Comparison of ENCODE assay signal across 8 mouse cellular contexts in genomic region chr2:156719549-156720312, GRCm38 (mm10). TPM values are rescaled to one million over a fixed set of nuclear protein-coding genes. Genes with fewer than 3 reads are reported as not detected.
A peak's percentile ranks its signal among the peaks of the same experiment; 100 is the strongest.
DNase-seq lines count a peak whose midpoint lies in the region; ATAC-seq and TF ChIP-seq lines count a peak whose summit lies in the region.

No protein-coding gene starts in this region.

- H3K4me1 ChIP-seq in heart, embryonic 10.5 days = peaks cover 64% of the 10 kb centered on the region
- peaks cover 8 to 46% of the 10 kb centered on the region in 2 experiments for H3K4me1 ChIP-seq in CH12.LX (ENCODE audit: control insufficient read depth in 1 of 2, insufficient read depth in 2 of 2)
- H3K4me1 ChIP-seq in forebrain, embryonic 14.5 days (ENCODE audit: control insufficient read depth, insufficient read depth, low read length) = peaks cover 36% of the 10 kb centered on the region
- peaks cover 51% of the 10 kb centered on the region for H3K4me1 ChIP-seq in liver, embryonic 15.5 days (replicated peaks)

- dilution Hi-C loops in CH12.LX (cut with MboI; ENCODE audit: extremely low pct_ligation_motif_present, extremely low pct_unique_long_range_greater_than_20kb, low sequenced_read_pairs) = no loop called here

- TF ChIP-seq POLR2A in CH12.LX (IDR thresholded peaks at IDR 0.05; ENCODE audit: low read depth, low read length) = no peak

- no peak for TF ChIP-seq RAD21 in CH12.LX (IDR thresholded peaks at IDR 0.05; ENCODE audit: low read depth, low read length)

- intact Hi-C loops in heart, postnatal 25 days (cut with DNase I) = loop anchor here (5.0 kb wide), 1 partner anchor 143 kb away; the partner anchor contains the start of gene Rab5if

- H3K9me3 ChIP-seq in heart, embryonic 10.5 days = no peaks in the 10 kb centered on the region
- no peaks in the 10 kb centered on the region for H3K9me3 ChIP-seq in CH12.LX (replicated peaks; ENCODE audit: low read length)
- H3K9me3 ChIP-seq in forebrain, embryonic 14.5 days (replicated peaks; ENCODE audit: control insufficient read depth, low read length) = no peaks in the 10 kb centered on the region
- no peaks in the 10 kb centered on the region for H3K9me3 ChIP-seq in liver, embryonic 15.5 days (replicated peaks)

- peak overlapping the region; percentile 46; the same call in 1 of the 2 replicates for H3K9ac ChIP-seq in CH12.LX (ENCODE audit: insufficient read depth, low read depth)
- H3K9ac ChIP-seq in forebrain, embryonic 14.5 days (ENCODE audit: low read length) = peak overlapping the region; percentile 99
- H3K9ac ChIP-seq in liver, embryonic 15.5 days = peak overlapping the region; percentile 93

- no peak for TF ChIP-seq CTCF in CH12.LX (conservative IDR thresholded peaks at IDR 0.05 in 1 of 2, IDR thresholded peaks at IDR 0.05 in 1 of 2; ENCODE audit: low read depth in 2 of 2, low read length in 2 of 2)

- no peaks in the 10 kb centered on the region for H3K79me2 ChIP-seq in CH12.LX (replicated peaks; ENCODE audit: control insufficient read depth, extremely low read depth, insufficient read depth, poor library complexity, severe bottlenecking)

- ATAC-seq in forebrain, embryonic 14.5 days = no peak
- ATAC-seq in liver, embryonic 15.5 days (ENCODE audit: insufficient read depth) = no peak

- peak overlapping the region; percentile 63 for H3K4me2 ChIP-seq in CH12.LX (ENCODE audit: insufficient read depth, low read depth, poor library complexity, severe bottlenecking)
- H3K4me2 ChIP-seq in forebrain, embryonic 14.5 days (ENCODE audit: low read length) = peak overlapping the region; percentile 81
- H3K4me2 ChIP-seq in liver, embryonic 15.5 days = peak overlapping the region; percentile 99

- peak overlapping the region; percentile 90 for H3K4me3 ChIP-seq in heart, embryonic 10.5 days
- peak overlapping the region; percentile 66 to 94 (median 85) for H3K4me3 ChIP-seq in CH12.LX (replicated peaks in 1 of 3; ENCODE audit: low read depth in 2 of 3, low read length in 2 of 3, poor library complexity in 1 of 3)
- H3K4me3 ChIP-seq in forebrain, embryonic 14.5 days (ENCODE audit: low read depth, low read length) = peak overlapping the region; percentile 97
- peak overlapping the region; percentile 86 for H3K4me3 ChIP-seq in liver, embryonic 15.5 days (replicated peaks)

- peak; percentile 72 for TF ChIP-seq EP300 in CH12.LX (IDR thresholded peaks at IDR 0.05; ENCODE audit: low read length)

- H3K27me3 ChIP-seq in heart, embryonic 10.5 days (ENCODE audit: insufficient read depth, poor library complexity, severe bottlenecking) = no peaks in the 10 kb centered on the region
- H3K27me3 ChIP-seq in CH12.LX (replicated peaks) = no peaks in the 10 kb centered on the region
- no peaks in the 10 kb centered on the region for H3K27me3 ChIP-seq in forebrain, embryonic 14.5 days (replicated peaks; ENCODE audit: control insufficient read depth, insufficient read depth, low read length)
- peaks cover 19% of the 10 kb centered on the region for H3K27me3 ChIP-seq in liver, embryonic 15.5 days

- H3K27ac ChIP-seq in heart, embryonic 10.5 days = peak overlapping the region; percentile 98
- peak overlapping the region; percentile 69; the same call in 1 of the 2 replicates for H3K27ac ChIP-seq in CH12.LX (ENCODE audit: insufficient read depth, low read depth)
- H3K27ac ChIP-seq in forebrain, embryonic 14.5 days (ENCODE audit: low read depth, low read length) = peak overlapping the region; percentile 91; the same call in 1 of the 2 replicates
- peak overlapping the region; percentile 85 for H3K27ac ChIP-seq in liver, embryonic 15.5 days (replicated peaks)

- in situ Hi-C loops in CH12.LX (cut with MboI; ENCODE audit: low pct_ligation_motif_present, low pct_unique_long_range_greater_than_20kb, low sequenced_read_pairs) = loop anchor here (5.0 kb wide), 1 partner anchor 38 kb away; no protein-coding TSS in a partner anchor

- H3K36me3 ChIP-seq in heart, embryonic 10.5 days = 0 out of 2 replicates have a peak, but pooled peaks cover 7% of the 10 kb centered on the region
- peaks cover 0 to 29% of the 10 kb centered on the region in 2 experiments for H3K36me3 ChIP-seq in CH12.LX (replicated peaks in 1 of 2; ENCODE audit: control insufficient read depth in 1 of 2, insufficient read depth in 1 of 2, low read length in 1 of 2)
- no peaks in the 10 kb centered on the region for H3K36me3 ChIP-seq in forebrain, embryonic 14.5 days (ENCODE audit: control insufficient read depth, insufficient read depth, low read length)
- no peaks in the 10 kb centered on the region for H3K36me3 ChIP-seq in liver, embryonic 15.5 days (replicated peaks)

- WGBS in heart, embryonic 10.5 days = 84% methylated on average over 8 of the region's 8 CpGs
- WGBS in forebrain, embryonic 14.5 days = 85% methylated on average over 8 of the region's 8 CpGs
- WGBS in liver, embryonic 15.5 days (ENCODE audit: insufficient replicate concordance) = 74% methylated on average over 8 of the region's 8 CpGs

- no peak for DNase-seq in heart, embryonic 10.5 days (ENCODE audit: low spot score)
- DNase-seq in heart, postnatal 25 days (ENCODE audit: low spot score) = no peak
- DNase-seq in CH12.LX (ENCODE audit: extremely low read depth) = peak; percentile 74
- no peak for DNase-seq in forebrain, embryonic 14.5 days (ENCODE audit: low spot score)
- no peak for DNase-seq in right cerebral cortex, postnatal 14 days
- no peak for DNase-seq in adrenal gland, adult 2 months
- DNase-seq in embryo, embryonic 11 days = no peak

TF ChIP-seq in CH12.LX, 34 proteins besides CTCF, POLR2A, EP300 and RAD21 (continues in another document):
- TF ChIP-seq BHLHE40 (IDR thresholded peaks at IDR 0.05; ENCODE audit: low read depth, low read length) = peak; percentile 73
- TF ChIP-seq GABPA (IDR thresholded peaks at IDR 0.05; ENCODE audit: insufficient replicate concordance, low read depth, low read length) = no peak
- TF ChIP-seq SMC3 (IDR thresholded peaks at IDR 0.05; ENCODE audit: low read depth, low read length) = no peak
- no peak for TF ChIP-seq JUND (conservative IDR thresholded peaks at IDR 0.05; ENCODE audit: low read depth, low read length)
- TF ChIP-seq MEF2A (IDR thresholded peaks at IDR 0.05; ENCODE audit: borderline replicate concordance, low read depth, low read length) = peak; percentile 30; the same call in 1 of the 2 replicates
- peak; percentile 72 for TF ChIP-seq IRF4 (IDR thresholded peaks at IDR 0.05; ENCODE audit: low read depth, low read length)
- TF ChIP-seq TCF12 (IDR thresholded peaks at IDR 0.05; ENCODE audit: low read depth, low read length) = peak; percentile 57; the same call in 1 of the 2 replicates
- no peak for TF ChIP-seq USF1 (IDR thresholded peaks at IDR 0.05; ENCODE audit: low read depth, low read length)
- no peak for TF ChIP-seq RCOR1 (conservative IDR thresholded peaks at IDR 0.05; ENCODE audit: low read depth, low read length)
- peak; percentile 32; the same call in 1 of the 2 replicates for TF ChIP-seq MAX (IDR thresholded peaks at IDR 0.05; ENCODE audit: low read length)
- no peak for TF ChIP-seq UBTF (IDR thresholded peaks at IDR 0.05; ENCODE audit: low read depth, low read length)
- TF ChIP-seq USF2 (conservative IDR thresholded peaks at IDR 0.05; ENCODE audit: low read depth, low read length) = no peak
- TF ChIP-seq NELFE (IDR thresholded peaks at IDR 0.05; ENCODE audit: low read depth, low read length) = no peak
- TF ChIP-seq MXI1 (IDR thresholded peaks at IDR 0.05; ENCODE audit: low read depth, low read length) = 0 out of 2 replicates have a peak, but pooled peaks have one; percentile 67
- TF ChIP-seq ZC3H11A (IDR thresholded peaks at IDR 0.05; ENCODE audit: low read depth, low read length) = no peak
- TF ChIP-seq POLR2AphosphoS2 (IDR thresholded peaks at IDR 0.05; ENCODE audit: low read depth, low read length) = no peak
- no peak for TF ChIP-seq CHD2 (IDR thresholded peaks at IDR 0.05; ENCODE audit: low read length)
- TF ChIP-seq JUN (IDR thresholded peaks at IDR 0.05; ENCODE audit: insufficient read depth, low read depth, low read length) = peak; percentile 26; the same call in 1 of the 2 replicates
- TF ChIP-seq ETS1 (conservative IDR thresholded peaks at IDR 0.05; ENCODE audit: low read depth, low read length) = peak; percentile 91
- TF ChIP-seq ZMIZ1 (IDR thresholded peaks at IDR 0.05; ENCODE audit: low read depth, low read length) = 0 out of 2 replicates have a peak, but pooled peaks have one; percentile 44
- 0 out of 2 replicates have a peak, but pooled peaks have one; percentile 19 for TF ChIP-seq MAZ (IDR thresholded peaks at IDR 0.05; ENCODE audit: low read depth, low read length)
- TF ChIP-seq MAFK (IDR thresholded peaks at IDR 0.05; ENCODE audit: insufficient replicate concordance, low read length) = 0 out of 2 replicates have a peak, but pooled peaks have one; percentile 13
- TF ChIP-seq NRF1 (IDR thresholded peaks at IDR 0.05; ENCODE audit: low read depth, low read length) = no peak
- peak; percentile 77; the same call in 1 of the 2 replicates for TF ChIP-seq SIN3A (IDR thresholded peaks at IDR 0.05; ENCODE audit: low read length)
- TF ChIP-seq MYC (IDR thresholded peaks at IDR 0.05; ENCODE audit: low read depth, low read length) = no peak
- TF ChIP-seq ELF1 (IDR thresholded peaks at IDR 0.05; ENCODE audit: low read depth, low read length) = peak; percentile 32; the same call in 1 of the 2 replicates
- no peak for TF ChIP-seq TBP (conservative IDR thresholded peaks at IDR 0.05; ENCODE audit: low read depth, low read length)
- no peak for TF ChIP-seq ZNF384 (IDR thresholded peaks at IDR 0.05; ENCODE audit: low read depth, low read length)
- no peak for TF ChIP-seq CHD1 (IDR thresholded peaks at IDR 0.05; ENCODE audit: low read depth, low read length)
- TF ChIP-seq HCFC1 (IDR thresholded peaks at IDR 0.05; ENCODE audit: low read depth, low read length) = peak; percentile 17; the same call in 1 of the 2 replicates
- no peak for TF ChIP-seq E2F4 (IDR thresholded peaks at IDR 0.05; ENCODE audit: insufficient replicate concordance, low read depth, low read length)
- no peak for TF ChIP-seq PAX5 (IDR thresholded peaks at IDR 0.05; ENCODE audit: low read length)

RNA-seq across cellular contexts. Expression of gene Myl9, which starts 55.5 kb away (rescaled TPM):
- 1,471 and 1,998 TPM in 2 replicates for polyA plus RNA-seq in heart, embryonic 10.5 days (2016; fragmentation: Nextera tagmentation; extraction: Ambion mirVana)
- total RNA-seq in heart, postnatal 25 days (2021) = 100 to 1,000 TPM; 200 to 205 TPM
- total RNA-seq in CH12.LX (2012; rRNA removed) = not detected in 2 replicates
- not detected in 2 replicates for total RNA-seq in CH12.LX (2014; rRNA removed)
- polyA plus RNA-seq in CH12.LX (2012; ENCODE audit: insufficient read length, low read depth) = not detected in 2 replicates
- 40.5 and 44.1 TPM in 2 replicates for polyA plus RNA-seq in forebrain, embryonic 14.5 days (2014; fragmentation: Nextera tagmentation; extraction: Ambion mirVana)
- polyA plus RNA-seq in liver, embryonic 15.5 days (2015; fragmentation: Nextera tagmentation; extraction: Ambion mirVana) = 48.1 and 52.7 TPM in 2 replicates
- total RNA-seq in adrenal gland, adult 2 months (2021) = 10 to 100 TPM; 74.9 to 85.2 TPM
- 44.0 and 48.0 TPM in 2 replicates for polyA plus RNA-seq in adrenal gland, adult 2 months (2012; rRNA removed)

Comparison
In these comparisons a context has a peak if more than half of its experiments do, and no peak if none do; other contexts are left out.
1. H3K9ac ChIP-seq: peak in every context shown above with its lines; median percentile 99 in forebrain, embryonic 14.5 days; 93 in liver, embryonic 15.5 days; 46 in CH12.LX.
2. RNA of gene Myl9, which starts 55.5 kb away (polyA plus RNA-seq): 1,471 to 1,998 TPM in heart, embryonic 10.5 days, 48.1 to 52.7 TPM in liver, embryonic 15.5 days, 44.0 to 48.0 TPM in adrenal gland, adult 2 months and 40.5 to 44.1 TPM in forebrain, embryonic 14.5 days; not detected in CH12.LX; every median in the first group is over 10 times any median in the second.
3. Peak in every context shown above with its lines, with median percentiles within 50 percentile points of each other: H3K27ac ChIP-seq, H3K4me3 ChIP-seq and H3K4me2 ChIP-seq.